Mouse (Mus musculus) left cerebral cortex, postnatal 25 days (tissue): Measurements from ENCODE around the gene Skor1. TPM values are rescaled to one million over a fixed set of nuclear protein-coding genes. Genes with fewer than 3 reads are reported as not detected.

Source experiments
- DNase-seq, 2 experiments: peaks; one replicate each; pipeline ENCODE4 v3.0.0; 2022; ENCODE audit warnings: low spot score in 2 of 2, mixed read lengths in 1 of 2
- intact Hi-C: fragments of 180-260 bp; cut with DNase I; formaldehyde crosslinking; loops from one replicate; pipeline ENCODE4 v1.15.1; 2025
- total RNA-seq, 2 experiments: library from RNA; stranded (reverse); gene quantifications; 2 replicates each; pipeline ENCODE4 v1.2.3; 2021

Skor1 gene
- total RNA-seq, 2 experiments from 2014 or later, result 0.09 to 0.11 TPM

DNA sequence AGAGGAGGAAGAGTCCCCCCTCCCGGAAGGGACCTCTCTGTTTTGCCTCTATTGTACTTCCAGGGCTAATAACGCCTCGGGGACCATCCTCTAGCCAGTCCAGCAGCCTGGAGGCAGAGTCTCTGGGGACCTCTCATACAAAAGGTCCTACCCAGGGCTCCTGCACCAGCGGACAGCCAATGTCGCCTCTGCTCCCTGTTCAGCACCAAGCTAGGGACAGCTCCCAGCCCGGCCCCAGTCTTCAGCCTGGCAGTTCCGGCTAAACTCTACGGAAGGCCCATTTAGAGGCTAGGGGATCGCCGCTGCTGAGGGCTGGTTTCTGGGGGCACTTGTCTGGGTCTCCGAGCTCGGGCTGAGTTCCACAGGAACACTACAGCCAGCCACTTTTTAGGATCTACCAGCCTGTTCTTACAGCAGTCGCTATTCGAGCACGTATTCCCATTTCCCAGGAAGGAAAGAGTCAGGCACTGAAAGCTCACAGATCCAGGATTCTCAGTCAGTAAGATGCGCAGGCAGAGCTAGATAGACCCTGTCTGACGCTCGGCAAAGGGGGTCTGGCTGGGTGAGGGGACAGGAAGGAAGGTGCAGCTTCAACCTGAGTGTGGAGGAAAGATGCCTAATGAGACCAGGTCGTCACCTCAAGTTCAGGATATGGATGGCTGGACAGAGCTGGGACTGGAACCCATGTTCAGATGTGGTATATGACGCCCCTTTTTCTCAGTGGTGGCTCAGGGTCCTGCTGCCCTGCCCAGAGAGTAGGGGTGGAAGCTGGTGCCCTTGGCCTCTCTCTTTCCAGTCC lies 2.5 kb upstream of the Skor1 start:
- DNase-seq, result no peak

DNA sequence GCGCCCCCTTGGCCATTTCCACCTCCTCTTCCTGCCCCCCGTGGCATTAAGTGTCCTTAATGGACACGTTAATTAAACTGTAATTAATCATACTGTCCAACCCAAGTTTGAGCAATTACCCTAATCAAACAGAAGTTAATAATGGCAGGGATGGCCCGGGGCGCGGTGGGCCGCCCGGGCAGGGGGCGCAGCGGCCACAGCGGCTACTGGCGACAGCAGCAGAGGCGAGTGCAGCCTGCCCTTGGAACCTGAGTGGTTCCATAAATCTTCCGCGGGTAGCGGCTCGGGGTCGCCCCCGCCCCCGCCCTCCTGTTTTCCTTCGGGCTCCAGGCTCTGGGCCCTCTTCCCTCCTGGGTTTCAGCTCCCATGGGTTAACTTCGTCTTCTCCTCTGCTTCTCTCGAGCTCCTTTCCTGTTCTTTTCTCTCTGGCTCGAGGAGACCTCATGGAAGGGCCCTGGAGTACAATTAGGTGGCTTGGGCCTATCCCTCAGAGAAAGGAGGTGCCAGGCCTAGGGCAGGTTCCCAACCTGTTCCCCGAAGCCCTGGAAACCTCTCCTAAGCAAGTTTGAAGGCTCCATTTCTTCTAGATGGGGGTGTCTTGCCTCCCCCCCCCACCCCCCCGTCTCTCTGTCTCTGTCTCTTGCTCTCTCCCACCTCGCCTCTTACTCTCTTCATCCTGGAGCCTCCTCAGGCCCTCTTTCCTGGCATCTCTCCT lies 1.5 kb upstream of the Skor1 start:
- no peak for DNase-seq
- intact Hi-C loops, result no loop called here

More for the DNA sequence above, 2.5 kb upstream of the Skor1 start:
- intact Hi-C loops, result no loop called here

- intact Hi-C loops, result loop anchor here (5.0 kb wide), 1 partner anchor 248 kb away; the partner anchor contains the start of gene 2300009A05Rik
- DNase-seq, result no peak
These were observed 608 bp upstream of the Skor1 start for GRCm38 (mm10) chr9:63149372-63149766.

GRCm38 (mm10) chr9:63147786-63148409 lies 863 bp downstream of the Skor1 start:
- intact Hi-C loops, result loop anchor here (5.0 kb wide), 1 partner anchor 249 kb away; the partner anchor contains the start of gene 2300009A05Rik
- DNase-seq, result no peak

- intact Hi-C loops, result loop anchor here (5.0 kb wide), 1 partner anchor 250 kb away; the partner anchor contains the start of gene 2300009A05Rik
- no peak for DNase-seq
These were observed 1.5 kb downstream of the Skor1 start for GRCm38 (mm10) chr9:63147296-63147695.

GRCm38 (mm10) chr9:63146856-63147274 lies 1.9 kb downstream of the Skor1 start:
- intact Hi-C loops, result loop anchor here (5.0 kb wide), 1 partner anchor 250 kb away; the partner anchor contains the start of gene 2300009A05Rik
- DNase-seq, result no peak

GRCm38 (mm10) chr9:63146126-63146855 lies 2.5 kb downstream of the Skor1 start:
- DNase-seq, result no peak
- intact Hi-C loops, result loop anchor here (5.0 kb wide), 1 partner anchor 251 kb away; the partner anchor contains the start of gene 2300009A05Rik

- intact Hi-C loops, result loop anchor here (5.0 kb wide), 1 partner anchor 252 kb away; the partner anchor contains the start of gene 2300009A05Rik
- DNase-seq, result no peak
These were observed 3.3 kb downstream of the Skor1 start for GRCm38 (mm10) chr9:63145249-63146125.

- DNase-seq, result no peak
- intact Hi-C loops, result loop anchor here (5.0 kb wide), 1 partner anchor 253 kb away; the partner anchor contains the start of gene 2300009A05Rik
These were observed 4.1 kb downstream of the Skor1 start for GRCm38 (mm10) chr9:63144502-63145248.

DNA sequence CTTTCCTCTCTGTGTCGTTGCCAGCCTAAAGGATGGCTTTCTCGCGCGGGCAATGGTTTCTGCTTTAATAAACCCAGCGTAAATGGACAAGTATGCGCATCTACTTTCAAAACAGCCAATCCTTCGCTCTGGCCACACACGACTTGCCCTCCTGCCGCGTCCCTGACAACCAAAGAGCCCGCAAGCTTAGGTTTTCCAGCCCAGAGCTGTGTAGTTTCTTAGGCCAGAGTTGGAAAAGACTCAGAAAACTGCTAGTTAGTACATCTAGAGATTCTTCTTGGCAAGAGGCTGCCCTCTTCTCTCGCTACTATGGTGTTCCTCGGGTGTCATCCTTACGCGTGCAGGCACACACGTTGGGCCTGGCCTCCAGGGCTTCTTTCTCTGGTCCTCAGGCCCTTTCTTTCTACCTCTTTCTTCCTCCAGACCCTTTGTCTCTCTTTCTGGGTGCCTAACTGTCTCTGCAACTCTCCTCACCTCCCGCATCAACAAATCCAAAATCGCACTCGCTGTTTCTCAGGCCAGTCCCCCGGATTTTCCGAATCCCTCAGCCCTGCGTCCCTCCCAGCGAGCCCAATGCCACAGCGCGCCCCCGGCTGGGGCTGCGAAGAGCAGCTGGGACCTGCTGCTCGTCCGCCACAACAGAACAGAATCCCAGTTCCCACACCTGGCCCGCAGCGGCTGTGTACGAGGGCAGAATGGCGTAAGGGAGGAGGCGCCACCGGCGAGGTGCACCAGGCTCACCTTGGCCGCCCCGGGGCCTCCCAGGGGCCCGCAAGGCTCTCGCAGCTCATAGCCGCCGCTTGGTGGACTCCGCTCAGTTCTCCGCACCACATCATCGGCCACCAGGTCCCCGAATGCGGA lies 4.9 kb downstream of the Skor1 start:
- DNase-seq, result no peak
- intact Hi-C loops, result no loop called here

DNA sequence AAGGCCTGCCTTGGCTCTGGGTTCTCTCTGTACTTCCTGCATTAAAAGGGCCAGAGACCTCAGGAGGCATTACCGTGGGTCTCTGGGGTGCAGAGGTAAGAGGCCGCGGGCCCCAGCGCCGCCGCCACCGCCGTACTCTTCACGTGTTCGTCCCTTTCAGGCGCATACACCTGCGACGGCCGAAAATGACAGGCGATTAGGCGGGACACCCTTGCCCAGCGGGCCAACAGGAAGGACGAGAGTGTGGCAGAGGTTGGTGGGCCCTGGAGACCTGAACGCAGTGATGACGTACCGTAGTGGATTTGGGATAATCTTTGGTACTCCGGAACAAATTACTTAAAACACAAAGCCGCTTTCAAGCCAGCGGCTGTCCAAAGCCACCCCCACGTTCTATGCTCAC lies 5.5 kb downstream of the Skor1 start:
- intact Hi-C loops, result no loop called here
- DNase-seq, result no peak

DNA sequence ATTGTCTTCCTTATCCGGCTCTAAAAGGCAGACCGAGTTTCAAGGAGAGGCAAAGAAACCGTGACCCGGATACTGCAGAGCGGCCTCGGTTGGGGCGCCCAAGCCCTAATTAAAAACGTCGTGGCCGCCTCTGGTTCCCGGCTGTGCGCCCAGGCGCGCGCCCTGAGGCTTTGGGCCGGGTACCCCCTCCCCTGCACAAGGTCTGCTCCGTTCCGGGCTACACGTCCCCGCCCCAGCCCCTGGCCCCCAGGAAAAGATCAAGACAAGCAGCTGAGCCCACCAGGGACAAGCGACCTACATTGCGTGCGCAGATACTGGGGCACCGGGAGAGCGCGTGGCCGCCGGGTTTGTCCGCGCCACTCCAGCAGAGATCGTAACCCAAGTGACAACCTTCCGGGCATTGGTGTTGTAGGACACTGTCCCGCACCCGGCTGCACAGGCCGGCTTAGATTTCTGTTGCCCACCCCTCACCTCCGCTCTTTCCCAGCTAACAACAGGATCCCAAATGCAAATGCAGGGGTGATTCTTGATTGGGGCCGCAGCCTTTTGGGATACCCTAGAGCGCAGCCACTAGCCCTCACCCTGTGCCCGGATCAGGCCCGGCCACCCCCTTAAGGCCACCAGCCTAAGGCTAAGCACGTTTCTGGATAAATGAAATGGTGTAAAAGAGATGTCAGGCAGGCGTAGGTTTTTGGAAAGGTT lies 6.3 kb downstream of the Skor1 start:
- DNase-seq, result no peak
- intact Hi-C loops, result no loop called here

GRCm38 (mm10) chr9:63141641-63142334 lies 7.0 kb downstream of the Skor1 start:
- intact Hi-C loops, result no loop called here
- DNase-seq, result no peak

DNA sequence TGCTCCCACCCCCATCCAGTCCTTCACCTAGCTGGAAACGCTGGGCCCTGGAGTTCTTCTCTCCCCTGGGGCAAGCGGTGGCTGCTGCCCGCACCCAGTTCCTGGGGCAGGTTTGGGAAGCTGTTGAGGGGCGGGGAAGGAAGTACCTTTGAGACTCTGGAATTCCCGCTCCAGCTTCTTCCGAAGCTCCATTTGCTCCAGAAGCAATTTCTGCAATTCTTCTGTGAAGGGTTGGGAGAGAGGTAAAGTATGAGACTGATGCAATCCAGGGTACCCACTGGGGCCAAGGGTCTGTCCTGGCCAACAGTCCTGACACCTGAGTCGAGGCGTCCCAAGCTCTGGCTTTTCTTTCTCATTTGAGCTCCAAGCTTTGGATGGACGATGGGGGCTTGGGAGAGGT lies 8.6 kb downstream of the Skor1 start:
- intact Hi-C loops, result no loop called here
- no peak for DNase-seq

GRCm38 (mm10) chr9:63139661-63140060 lies 9.1 kb downstream of the Skor1 start:
- intact Hi-C loops, result loop anchor here (10.0 kb wide), 2 partner anchors 615 to 855 kb away; partner anchors contain the start of genes Smad3 and Spesp1
- no peak for DNase-seq
